Mouse (Mus musculus) ES-E14 (cell line): Measurements from ENCODE around the gene Acoxl.

Source experiments
- CHD2 ChIP-seq: IDR thresholded peaks from 2 replicates; pipeline ENCODE4 v1.6.1; 2014; ENCODE audit warnings: mild to moderate bottlenecking, low read depth, low read length, inconsistent platforms
- HCFC1 ChIP-seq: IDR thresholded peaks from 2 replicates; pipeline ENCODE4 v1.6.1; 2012; ENCODE audit warnings: low read length, inconsistent platforms, borderline replicate concordance; ENCODE audit not compliant: insufficient read depth
- MAFK ChIP-seq: IDR thresholded peaks from 2 replicates; pipeline ENCODE4 v1.6.1; 2014; ENCODE audit warnings: mild to moderate bottlenecking, low read depth, low read length, inconsistent platforms; ENCODE audit not compliant: insufficient read depth
- ZC3H11A ChIP-seq: IDR thresholded peaks from 2 replicates; pipeline ENCODE4 v1.6.1; 2012; ENCODE audit warnings: low read depth, mild to moderate bottlenecking, inconsistent platforms, low read length, borderline replicate concordance
- ZNF384 ChIP-seq: IDR thresholded peaks from 2 replicates; pipeline ENCODE4 v1.6.1; 2012; ENCODE audit warnings: low read depth, low read length, inconsistent platforms

DNA sequence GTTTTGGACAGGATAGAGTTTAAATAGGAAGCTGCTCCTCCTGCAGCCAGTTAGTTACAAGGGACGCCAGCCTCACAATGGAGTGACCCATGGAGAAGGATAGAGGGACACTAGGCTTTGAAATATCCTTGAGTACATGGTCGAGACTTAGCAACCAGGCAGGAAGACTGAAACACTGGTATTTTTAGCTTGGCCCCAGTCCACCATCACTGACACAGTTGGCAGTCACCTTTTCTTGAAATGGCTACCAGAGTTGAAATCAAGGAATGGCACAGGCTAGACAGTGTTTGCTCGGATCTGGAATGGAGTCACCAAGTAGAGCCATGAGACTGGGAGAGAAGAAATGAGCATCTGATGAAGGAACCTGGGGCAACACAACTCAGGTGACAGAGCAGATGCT is 3.7 kb downstream of the Acoxl start:
- no peak for TF ChIP-seq CHD2
- TF ChIP-seq ZNF384, result no peak
- TF ChIP-seq ZC3H11A, result no peak
- TF ChIP-seq MAFK, result no peak
- no peak for TF ChIP-seq HCFC1
